Mouse (Mus musculus): ENCODE results near the gene Hist1h2ba. TPM values are rescaled to one million over a fixed set of nuclear protein-coding genes. Genes with fewer than 3 reads are reported as not detected.

The Hist1h2ba gene
- polyA plus RNA-seq, 1 experiment: not detected

- WGBS: 95% methylated on average over 11 of the region's 11 CpGs
- Histone ChIP-seq H3K27ac (ENCODE audit: control insufficient read depth, insufficient read depth, low read length) (no peak overlapping the region), H3K27me3 (ENCODE audit: control insufficient read depth, insufficient read depth, low read length) (no peaks in the 10 kb centered on the region), H3K4me3 (ENCODE audit: control insufficient read depth, insufficient read depth, low read length) (no peak overlapping the region), H3K4me1 (replicated peaks; ENCODE audit: control insufficient read depth, insufficient read depth, low read length) (no peaks in the 10 kb centered on the region), H3K36me3 (ENCODE audit: control insufficient read depth, insufficient read depth, low read length) (no peaks in the 10 kb centered on the region)
- no peak for DNase-seq
- TF ChIP-seq CTCF (IDR thresholded peaks at IDR 0.05; ENCODE audit: borderline replicate concordance, control insufficient read depth, extremely low read depth, insufficient read depth, low read length, poor library complexity) (no peak), POLR2A (IDR thresholded peaks at IDR 0.05; ENCODE audit: control insufficient read depth, extremely low read depth, insufficient read depth, low read length, poor library complexity) (no peak)
Observed at GRCm38 (mm10) chr13:23930904-23931303, 3.1 kb downstream of the Hist1h2ba start.

DNA sequence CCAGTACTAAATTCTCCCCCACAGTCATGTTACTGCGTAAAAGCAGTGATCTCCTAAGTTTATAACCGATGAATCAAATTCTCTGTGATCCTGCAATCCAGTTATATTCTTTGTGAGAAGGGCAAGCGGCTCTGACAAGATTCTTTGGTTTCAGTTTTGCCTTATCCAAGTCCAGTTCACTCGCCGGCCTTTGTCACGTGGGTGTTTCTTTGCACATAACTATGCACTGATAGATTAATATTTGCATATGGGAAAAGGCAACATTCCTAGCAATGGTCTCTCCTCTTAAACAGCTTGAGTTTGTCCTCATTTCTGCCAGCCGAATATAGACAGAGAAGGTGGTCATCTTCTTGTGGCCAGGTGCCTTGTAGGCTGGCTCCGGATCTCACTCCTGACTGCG is 3.5 kb downstream of the Hist1h2ba start:
- Histone ChIP-seq H3K4me3 (ENCODE audit: control insufficient read depth, insufficient read depth, low read length) (no peak overlapping the region), H3K27ac (ENCODE audit: control insufficient read depth, insufficient read depth, low read length) (no peak overlapping the region), H3K27me3 (ENCODE audit: control insufficient read depth, insufficient read depth, low read length) (no peaks in the 10 kb centered on the region), H3K36me3 (ENCODE audit: control insufficient read depth, insufficient read depth, low read length) (no peaks in the 10 kb centered on the region), H3K4me1 (replicated peaks; ENCODE audit: control insufficient read depth, insufficient read depth, low read length) (no peaks in the 10 kb centered on the region)
- 95% methylated on average over 9 of the region's 9 CpGs for WGBS
- no peak for DNase-seq
- TF ChIP-seq CTCF (IDR thresholded peaks at IDR 0.05; ENCODE audit: borderline replicate concordance, control insufficient read depth, extremely low read depth, insufficient read depth, low read length, poor library complexity): no peak
- no peak for TF ChIP-seq POLR2A (IDR thresholded peaks at IDR 0.05; ENCODE audit: control insufficient read depth, extremely low read depth, insufficient read depth, low read length, poor library complexity)

- no peak overlapping the region for H3K4me3 ChIP-seq (ENCODE audit: control insufficient read depth, insufficient read depth, low read length)
- TF ChIP-seq POLR2A (IDR thresholded peaks at IDR 0.05; ENCODE audit: control insufficient read depth, extremely low read depth, insufficient read depth, low read length, poor library complexity) (no peak), CTCF (IDR thresholded peaks at IDR 0.05; ENCODE audit: borderline replicate concordance, control insufficient read depth, extremely low read depth, insufficient read depth, low read length, poor library complexity) (no peak)
- H3K27me3 ChIP-seq (ENCODE audit: control insufficient read depth, insufficient read depth, low read length): no peaks in the 10 kb centered on the region
- no peaks in the 10 kb centered on the region for H3K36me3 ChIP-seq (ENCODE audit: control insufficient read depth, insufficient read depth, low read length)
- no peaks in the 10 kb centered on the region for H3K4me1 ChIP-seq (replicated peaks; ENCODE audit: control insufficient read depth, insufficient read depth, low read length)
- no peak for DNase-seq
- 73% methylated on average over 3 of the region's 3 CpGs for WGBS
- H3K27ac ChIP-seq (ENCODE audit: control insufficient read depth, insufficient read depth, low read length): no peak overlapping the region
Observed at GRCm38 (mm10) chr13:23928637-23929036, 5.3 kb downstream of the Hist1h2ba start.

- DNase-seq: no peak
- no peak for TF ChIP-seq CTCF (IDR thresholded peaks at IDR 0.05; ENCODE audit: borderline replicate concordance, control insufficient read depth, extremely low read depth, insufficient read depth, low read length, poor library complexity)
- TF ChIP-seq POLR2A (IDR thresholded peaks at IDR 0.05; ENCODE audit: control insufficient read depth, extremely low read depth, insufficient read depth, low read length, poor library complexity): no peak
- no peaks in the 10 kb centered on the region for H3K36me3 ChIP-seq (ENCODE audit: control insufficient read depth, insufficient read depth, low read length)
- H3K27ac ChIP-seq (ENCODE audit: control insufficient read depth, insufficient read depth, low read length): no peak overlapping the region
- H3K27me3 ChIP-seq (ENCODE audit: control insufficient read depth, insufficient read depth, low read length): no peaks in the 10 kb centered on the region
- no peak overlapping the region for H3K4me3 ChIP-seq (ENCODE audit: control insufficient read depth, insufficient read depth, low read length)
- WGBS: 59% methylated on average over 2 of the region's 2 CpGs
- H3K4me1 ChIP-seq (replicated peaks; ENCODE audit: control insufficient read depth, insufficient read depth, low read length): no peaks in the 10 kb centered on the region
Observed at GRCm38 (mm10) chr13:23925792-23926191, 8.2 kb downstream of the Hist1h2ba start.

DNA sequence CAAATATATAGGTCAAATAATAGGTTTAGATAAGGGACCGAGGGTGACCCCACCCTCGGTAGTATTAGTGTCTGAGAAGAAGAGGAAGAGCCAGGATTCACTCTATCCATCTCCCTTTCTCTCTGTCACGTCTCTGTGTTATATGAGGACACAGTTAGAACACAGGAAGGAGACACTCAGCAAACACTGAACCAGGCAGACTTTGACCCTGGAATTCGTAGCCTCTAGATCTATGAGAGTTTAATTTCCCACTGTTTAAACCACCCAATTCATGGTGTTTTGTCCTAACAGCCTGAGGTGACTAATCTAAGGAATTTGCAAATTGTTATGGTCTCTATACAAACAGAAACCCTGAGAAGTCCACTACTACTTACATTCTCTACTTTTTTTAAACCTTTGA is 16.3 kb downstream of the Hist1h2ba start:
- no peak for TF ChIP-seq POLR2A (IDR thresholded peaks at IDR 0.05; ENCODE audit: control insufficient read depth, extremely low read depth, insufficient read depth, low read length, poor library complexity)
- TF ChIP-seq CTCF (IDR thresholded peaks at IDR 0.05; ENCODE audit: borderline replicate concordance, control insufficient read depth, extremely low read depth, insufficient read depth, low read length, poor library complexity): no peak
- H3K4me1 ChIP-seq (replicated peaks; ENCODE audit: control insufficient read depth, insufficient read depth, low read length): no peaks in the 10 kb centered on the region
- 90% methylated on average over 4 of the region's 4 CpGs for WGBS
- H3K4me3 ChIP-seq (ENCODE audit: control insufficient read depth, insufficient read depth, low read length): no peak overlapping the region
- no peak for DNase-seq
- no peaks in the 10 kb centered on the region for H3K27me3 ChIP-seq (ENCODE audit: control insufficient read depth, insufficient read depth, low read length)
- H3K27ac ChIP-seq (ENCODE audit: control insufficient read depth, insufficient read depth, low read length): no peak overlapping the region
- H3K36me3 ChIP-seq (ENCODE audit: control insufficient read depth, insufficient read depth, low read length): no peaks in the 10 kb centered on the region

- DNase-seq: no peak
- H3K4me3 ChIP-seq (ENCODE audit: control insufficient read depth, insufficient read depth, low read length): no peak overlapping the region
- no peaks in the 10 kb centered on the region for H3K36me3 ChIP-seq (ENCODE audit: control insufficient read depth, insufficient read depth, low read length)
- H3K27ac ChIP-seq (ENCODE audit: control insufficient read depth, insufficient read depth, low read length): no peak overlapping the region
- WGBS: 44% methylated on average over 1 of the region's 1 CpGs
- H3K4me1 ChIP-seq (replicated peaks; ENCODE audit: control insufficient read depth, insufficient read depth, low read length): no peaks in the 10 kb centered on the region
- H3K27me3 ChIP-seq (ENCODE audit: control insufficient read depth, insufficient read depth, low read length): no peaks in the 10 kb centered on the region
- no peak for TF ChIP-seq CTCF (IDR thresholded peaks at IDR 0.05; ENCODE audit: borderline replicate concordance, control insufficient read depth, extremely low read depth, insufficient read depth, low read length, poor library complexity)
- no peak for TF ChIP-seq POLR2A (IDR thresholded peaks at IDR 0.05; ENCODE audit: control insufficient read depth, extremely low read depth, insufficient read depth, low read length, poor library complexity)
Observed at GRCm38 (mm10) chr13:23916132-23916531, 17.8 kb downstream of the Hist1h2ba start.
